Mouse (Mus musculus) Muller cell, postnatal 12 days (primary cell): ENCODE results near the gene Theg.

Experiments
- DNase-seq: peaks from one replicate; pipeline ENCODE4 v3.0.0-alpha.2; 2015; ENCODE audit errors: inconsistent ontology term

Gene Theg

GRCm38 (mm10) chr10:79536461-79537080 lies 50.6 kb downstream of the Theg start:
- DNase-seq, result no peak

DNA sequence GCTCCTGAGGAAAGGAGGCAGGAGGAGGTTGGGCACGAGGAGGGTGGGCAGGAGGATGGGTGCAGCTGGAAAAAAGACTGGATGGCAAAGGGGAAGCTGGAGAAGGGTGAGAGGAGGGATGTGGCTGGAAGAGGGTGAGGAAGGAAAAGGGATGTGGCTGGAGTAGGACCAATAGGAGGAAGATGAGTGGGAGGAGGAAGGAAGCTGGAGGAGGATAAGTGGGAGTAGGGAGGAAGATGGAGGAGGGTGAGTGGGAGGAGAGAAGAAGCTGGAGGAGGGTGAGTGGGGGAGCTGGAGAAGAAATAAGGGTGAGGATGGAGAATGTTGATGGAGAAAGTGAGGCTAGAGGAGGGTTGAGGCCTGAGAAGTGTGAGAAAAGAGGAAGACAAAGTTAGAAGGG lies 51.7 kb downstream of the Theg start:
- no peak for DNase-seq

DNA sequence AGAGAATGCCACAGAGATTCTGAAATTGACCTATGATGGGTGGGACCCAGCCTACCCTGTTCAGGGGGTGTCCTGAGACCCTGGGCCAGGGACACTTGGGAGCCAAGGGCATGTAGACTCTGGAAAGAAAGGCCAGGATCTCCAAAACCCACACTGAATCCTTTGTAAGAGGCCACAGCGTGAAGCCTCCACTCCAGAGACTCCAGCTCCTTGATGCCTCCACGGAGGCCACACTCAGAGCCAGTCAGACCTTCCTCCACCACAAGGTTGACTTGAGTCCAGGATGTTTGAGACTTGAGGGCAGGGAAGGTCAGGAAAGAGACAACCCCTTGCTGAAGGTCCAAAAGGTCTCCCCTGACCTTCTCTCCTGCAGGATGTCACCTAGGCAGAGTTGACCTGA lies 52.7 kb downstream of the Theg start:
- no peak for DNase-seq

- peak; percentile 81 for DNase-seq
Measured at GRCm38 (mm10) chr10:79533126-79533911, 53.8 kb downstream of the Theg start, which contains the start of gene Plpp2. TSS of gene Plpp2 (minus strand) at chr10:79533796.

DNA sequence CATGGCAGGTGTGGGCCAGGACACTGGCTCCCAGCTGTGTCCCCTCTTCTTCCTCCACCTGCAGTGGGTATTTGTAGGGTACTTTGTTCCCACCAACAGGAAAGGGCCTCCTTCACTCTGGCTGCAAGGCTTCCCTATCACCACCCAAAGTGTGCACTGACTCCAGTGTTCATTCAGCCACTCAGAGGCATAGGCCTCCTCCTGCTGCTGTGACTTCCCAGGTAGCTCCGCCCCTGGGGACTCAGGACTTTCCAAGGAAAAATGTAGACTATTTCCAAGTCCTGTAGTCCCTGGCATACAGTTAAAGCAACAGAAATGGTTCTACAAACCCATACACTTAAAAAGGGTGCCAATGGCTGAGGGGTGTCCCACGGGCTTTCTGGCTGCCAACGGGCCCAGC lies 54.5 kb downstream of the Theg start:
- no peak for DNase-seq

DNA sequence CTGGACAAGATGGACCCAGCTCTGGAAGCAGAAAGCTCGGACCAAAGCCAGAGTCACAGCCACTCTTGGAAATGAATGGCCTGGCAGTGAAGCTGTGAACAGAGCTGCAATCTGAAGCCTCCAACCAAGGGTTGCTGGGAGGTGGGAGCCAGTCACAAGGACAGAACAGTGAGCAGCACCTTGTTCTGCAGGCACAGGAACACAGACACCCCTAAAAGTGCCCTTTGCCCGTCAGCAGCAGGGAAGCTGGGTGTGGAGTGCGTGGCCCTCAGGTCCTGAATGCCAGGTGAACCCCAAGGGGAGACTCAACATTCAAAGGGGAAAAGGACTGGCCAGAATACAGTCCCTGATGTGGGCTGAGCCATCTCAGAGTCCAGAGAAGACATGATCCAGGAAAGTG lies 55.5 kb downstream of the Theg start:
- no peak for DNase-seq

- DNase-seq, result no peak
Measured at GRCm38 (mm10) chr10:79530721-79531120, 56.4 kb downstream of the Theg start.

DNA sequence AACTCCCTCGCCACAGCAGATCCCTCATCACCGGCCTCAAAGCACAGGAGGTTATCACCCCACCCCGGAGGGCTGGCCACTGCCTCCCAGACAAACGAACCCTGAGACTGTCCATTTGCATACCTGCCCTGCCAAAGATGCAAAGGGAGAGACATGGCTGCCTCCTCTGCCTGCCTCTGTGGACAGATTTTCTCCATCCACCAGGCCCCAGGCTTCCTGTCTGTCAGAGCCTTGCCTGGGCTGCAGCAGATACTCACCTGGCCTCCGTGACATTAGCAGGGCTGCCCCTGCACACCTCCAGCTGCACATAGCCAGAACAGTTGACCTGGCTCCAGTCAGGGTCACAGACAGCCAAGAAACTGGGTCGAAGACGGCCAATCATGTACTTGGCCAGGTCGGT lies 56.9 kb downstream of the Theg start:
- DNase-seq, result no peak

- DNase-seq, result no peak
Measured at GRCm38 (mm10) chr10:79528081-79528480, 59.0 kb downstream of the Theg start.

- DNase-seq, result no peak
Measured at GRCm38 (mm10) chr10:79527453-79527845, 59.7 kb downstream of the Theg start.

- DNase-seq, result no peak
Measured at GRCm38 (mm10) chr10:79526661-79527452, 60.3 kb downstream of the Theg start.
